Mouse (Mus musculus) forebrain, embryonic 16.5 days (tissue): ENCODE results near the gene Prmt1. TPM values are rescaled to one million over a fixed set of nuclear protein-coding genes. Genes with fewer than 3 reads are reported as not detected.

ENCODE experiments used
- microRNA-seq: library from miRNA; unstranded; fragments of <30 nt; microRNA quantifications from one replicate; pipeline ENCODE4, GENCODE M21; 2017
- polyA plus RNA-seq: library from polyadenylated mRNA; unstranded; fragments of >200 nt; fragmentation: Nextera tagmentation; extraction: Ambion mirVana; gene quantifications from 2 replicates; pipeline ENCODE4 v1.2.1, GENCODE M21; 2015

Prmt1 gene
- polyA plus RNA-seq, 1 experiment from 2014 or later, result 707 TPM

Small RNA genes lying within 50 kb of the gene (microRNA-seq; reads per million reads assigned to microRNA genes)
- gene Mir7054, result not detected

Other genes with a start within 250 kb of the Prmt1 start
- 34.6 and 36.0 TPM in 2 replicates for gene Vrk3, start 238.2 kb downstream of the Prmt1 start, polyA plus RNA-seq
- gene Zfp473, start 235.5 kb downstream of the Prmt1 start, polyA plus RNA-seq, result 1.1 and 1.8 TPM in 2 replicates
- 53.9 and 56.1 TPM in 2 replicates for gene Nup62, start 170.5 kb downstream of the Prmt1 start, polyA plus RNA-seq
- gene Il4i1, start 170.2 kb downstream of the Prmt1 start, polyA plus RNA-seq, result 0.44 and 2.3 TPM in 2 replicates
- gene Atf5, start 169.9 kb downstream of the Prmt1 start, polyA plus RNA-seq, result 3.4 and 3.7 TPM in 2 replicates
- 103 and 110 TPM in 2 replicates for gene Akt1s1, start 137.6 kb downstream of the Prmt1 start, polyA plus RNA-seq
- gene Tbc1d17, start 137.5 kb downstream of the Prmt1 start, polyA plus RNA-seq, result 121 and 122 TPM in 2 replicates
- 29.4 and 32.6 TPM in 2 replicates for gene Pnkp, start 129.4 kb downstream of the Prmt1 start, polyA plus RNA-seq
- gene Ptov1, start 116.8 kb downstream of the Prmt1 start, polyA plus RNA-seq, result 551 and 582 TPM in 2 replicates
- 158 and 166 TPM in 2 replicates for gene Med25, start 93.9 kb downstream of the Prmt1 start, polyA plus RNA-seq
- 21.1 and 21.2 TPM in 2 replicates for gene Fuz, start 90.5 kb downstream of the Prmt1 start, polyA plus RNA-seq
- gene Ap2a1, start 57.1 kb downstream of the Prmt1 start, polyA plus RNA-seq, result 111 and 113 TPM in 2 replicates
- gene Tsks, start 43.4 kb downstream of the Prmt1 start, polyA plus RNA-seq, result 0.15 TPM in 1 of 2 replicates, not detected in the other
- 49.1 and 63.9 TPM in 2 replicates for gene Cpt1c, start 11.7 kb downstream of the Prmt1 start, polyA plus RNA-seq
- gene Irf3, start 11.1 kb upstream of the Prmt1 start, polyA plus RNA-seq, result 56.2 and 60.6 TPM in 2 replicates
- 15.3 and 16.0 TPM in 2 replicates for gene Bcl2l12, start 12.1 kb upstream of the Prmt1 start, polyA plus RNA-seq
- 42.1 and 44.3 TPM in 2 replicates for gene Scaf1, start 29.8 kb upstream of the Prmt1 start, polyA plus RNA-seq
- gene Rras, start 31.4 kb upstream of the Prmt1 start, polyA plus RNA-seq, result 10.1 and 12.0 TPM in 2 replicates
- gene Prr12, start 66.3 kb upstream of the Prmt1 start, polyA plus RNA-seq, result 15.2 and 17.3 TPM in 2 replicates
- gene Nosip, start 75.9 kb upstream of the Prmt1 start, polyA plus RNA-seq, result 60.8 and 65.7 TPM in 2 replicates
- gene Prrg2, start 76.1 kb upstream of the Prmt1 start, polyA plus RNA-seq, result 13.3 and 13.6 TPM in 2 replicates
- gene Rcn3, start 105.7 kb upstream of the Prmt1 start, polyA plus RNA-seq, result 50.8 and 66.2 TPM in 2 replicates
- gene Fcgrt, start 117.3 kb upstream of the Prmt1 start, polyA plus RNA-seq, result 17.7 and 24.4 TPM in 2 replicates
- 860 and 958 TPM in 2 replicates for gene Rps11, start 137.9 kb upstream of the Prmt1 start, polyA plus RNA-seq
- gene Rpl13a, start 142.2 kb upstream of the Prmt1 start, polyA plus RNA-seq, result 722 and 741 TPM in 2 replicates
- not detected in 2 replicates for gene Gm45713, start 149.7 kb upstream of the Prmt1 start, polyA plus RNA-seq
- 1.1 and 1.4 TPM in 2 replicates for gene Flt3l, start 149.9 kb upstream of the Prmt1 start, polyA plus RNA-seq
- gene Pih1d1, start 167.7 kb upstream of the Prmt1 start, polyA plus RNA-seq, result 84.2 and 90.2 TPM in 2 replicates
- 19.3 and 20.9 TPM in 2 replicates for gene Aldh16a1, start 168.0 kb upstream of the Prmt1 start, polyA plus RNA-seq
- gene Slc17a7, start 177.4 kb upstream of the Prmt1 start, polyA plus RNA-seq, result 20.1 and 22.8 TPM in 2 replicates
- 0.51 TPM in 1 of 2 replicates, not detected in the other for gene Gfy, start 193.0 kb upstream of the Prmt1 start, polyA plus RNA-seq
- gene Pth2, start 194.4 kb upstream of the Prmt1 start, polyA plus RNA-seq, result 0.63 TPM in 1 of 2 replicates, not detected in the other
- gene Ccdc155, start 218.3 kb upstream of the Prmt1 start, polyA plus RNA-seq, result 0.58 and 0.95 TPM in 2 replicates
- gene Dkkl1, start 225.6 kb upstream of the Prmt1 start, polyA plus RNA-seq, result 1.1 and 2.2 TPM in 2 replicates
- gene Tead2, start 229.2 kb upstream of the Prmt1 start, polyA plus RNA-seq, result 73.1 and 79.5 TPM in 2 replicates